In the genomic region with DNA sequence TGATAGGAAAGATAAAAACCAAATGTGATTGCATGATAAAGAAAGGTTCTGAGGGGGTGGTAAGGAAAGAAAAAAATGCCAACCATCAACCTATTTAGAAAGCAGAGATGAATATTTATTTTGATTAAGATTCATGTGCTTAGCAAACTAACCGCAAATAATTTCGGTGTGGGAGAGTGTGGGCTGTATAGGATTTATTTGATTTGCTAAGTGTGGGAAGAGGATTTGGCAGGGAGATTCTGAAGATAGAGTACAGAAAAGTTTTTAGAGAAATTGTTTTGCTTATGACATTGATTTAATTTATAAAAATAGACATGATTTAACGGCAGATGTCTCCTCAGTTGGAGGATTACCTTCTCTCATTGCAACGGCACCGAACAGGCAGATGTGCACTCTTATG, we compare ENCODE assay signal across 29 mouse cellular contexts.
A peak's percentile ranks its signal among the peaks of the same experiment; 100 is the strongest.
DNase-seq lines count a peak whose midpoint lies in the region; ATAC-seq and TF ChIP-seq lines count a peak whose summit lies in the region.
"Had no signal": no experiment of that assay in that cellular context is flagged by ENCODE, and none has a peak within 500 bp of the region (broad histone marks: within the 10 kb centered on the region; RNA-seq: fewer than 3 reads in every experiment).

No protein-coding gene starts in this region.

- H3K4me2 ChIP-seq in heart, embryonic 16.5 days (ENCODE audit: low read depth, low read length), result no peak overlapping the region
- H3K4me2 ChIP-seq in lung, embryonic 15.5 days, result no peak overlapping the region
- H3K4me2 ChIP-seq: embryonic facial prominence, embryonic 13.5 days; forebrain, embryonic 13.5 days; heart, embryonic 12.5 days; hindbrain, embryonic 14.5 days; midbrain, embryonic 12.5 days had no signal

- WGBS in heart, embryonic 16.5 days, result 76% methylated on average over 5 of the region's 5 CpGs
- 50% methylated on average over 5 of the region's 5 CpGs for WGBS in lung, embryonic 15.5 days
- WGBS in lung, adult 2 months, result 63% methylated on average over 5 of the region's 5 CpGs
- 93% methylated on average over 5 of the region's 5 CpGs for WGBS in hindbrain, embryonic 10.5 days

- no peak for TF ChIP-seq POLR2A in lung, adult 2 months (IDR thresholded peaks at IDR 0.05; ENCODE audit: borderline replicate concordance, extremely low read depth, low read depth, low read length)
- TF ChIP-seq POLR2A in embryonic fibroblast, embryonic 13.5 days (IDR thresholded peaks at IDR 0.05; ENCODE audit: low read depth, low read length), result no peak

- no peak for ATAC-seq in heart, embryonic 16.5 days (replicated peaks; ENCODE audit: extremely low read depth, insufficient read depth, low FRiP score)
- no peak for ATAC-seq in lung, embryonic 15.5 days (ENCODE audit: borderline replicate concordance, extremely low read depth, low FRiP score, low TSS enrichment)
- no peak for ATAC-seq in megakaryocyte progenitor cell, adult 5-6 weeks (replicated peaks; ENCODE audit: poor library complexity)
- ATAC-seq: CD4-positive, CD25-positive, alpha-beta regulatory T cell, adult 4 months; forebrain, embryonic 13.5 days; inflammation-experienced regulatory T-cells, adult 6 months had no signal

- no peak for DNase-seq in heart, adult 8-10 months (ENCODE audit: low spot score)
- DNase-seq in lung, adult 2 months, result no peak
- DNase-seq in brain, adult 2 months (ENCODE audit: low read depth, low spot score), result peak; percentile 62
- no peak for DNase-seq in hindbrain, embryonic 10.5 days (ENCODE audit: low spot score)
- DNase-seq: adrenal gland, postnatal 14 days; cerebellum, adult 11-12 months; cerebellum, adult 9-11 months; embryo, embryonic 11 days; gastrocnemius, postnatal 25 days; heart, adult 11 months; heart, postnatal 36 days; kidney, adult 2 months; kidney, postnatal 4 days; liver; lung, postnatal 14 days; right cerebral cortex, postnatal 25 days had no signal

- TF ChIP-seq CTCF in lung, adult 2 months (IDR thresholded peaks at IDR 0.05; ENCODE audit: insufficient read depth, low read length), result no peak
- TF ChIP-seq CTCF in embryonic fibroblast, embryonic 13.5 days (IDR thresholded peaks at IDR 0.05; ENCODE audit: borderline replicate concordance, insufficient read depth, low read length), result no peak

- no peaks in the 10 kb centered on the region for H3K36me3 ChIP-seq in heart, embryonic 16.5 days (ENCODE audit: control insufficient read depth, insufficient read depth)
- H3K36me3 ChIP-seq in lung, embryonic 15.5 days, result no peaks in the 10 kb centered on the region
- H3K36me3 ChIP-seq in hindbrain, embryonic 10.5 days, result no peaks in the 10 kb centered on the region
- H3K36me3 ChIP-seq: embryonic facial prominence, embryonic 13.5 days; heart, embryonic 12.5 days; midbrain, embryonic 12.5 days had no signal

- no peaks in the 10 kb centered on the region for H3K27me3 ChIP-seq in heart, embryonic 16.5 days (ENCODE audit: control insufficient read depth, insufficient read depth, low read length)
- no peaks in the 10 kb centered on the region for H3K27me3 ChIP-seq in lung, embryonic 15.5 days
- H3K27me3 ChIP-seq in hindbrain, embryonic 10.5 days (ENCODE audit: insufficient read depth, poor library complexity, severe bottlenecking), result no peaks in the 10 kb centered on the region
- H3K27me3 ChIP-seq: embryonic facial prominence, embryonic 13.5 days; forebrain, embryonic 13.5 days; heart, embryonic 12.5 days; megakaryocyte, embryonic 14.5 days had no signal

- H3K27ac ChIP-seq in heart, embryonic 16.5 days (ENCODE audit: low read length), result peak overlapping the region; percentile 63
- H3K27ac ChIP-seq in lung, embryonic 15.5 days, result peak overlapping the region; percentile 92
- peak overlapping the region; percentile 24; the same call in 1 of the 2 replicates for H3K27ac ChIP-seq in embryonic fibroblast, embryonic 13.5 days (ENCODE audit: insufficient read depth, low read length)
- H3K27ac ChIP-seq in hindbrain, embryonic 10.5 days, result no peak overlapping the region
- H3K27ac ChIP-seq: forebrain, embryonic 13.5 days; hindbrain, embryonic 14.5 days; liver, embryonic 14.5 days; midbrain, embryonic 12.5 days had no signal

- H3K9ac ChIP-seq in heart, embryonic 16.5 days (ENCODE audit: low read length), result no peak overlapping the region
- no peak overlapping the region for H3K9ac ChIP-seq in lung, embryonic 15.5 days
- H3K9ac ChIP-seq: embryonic facial prominence, embryonic 13.5 days; forebrain, embryonic 13.5 days; heart, embryonic 12.5 days; hindbrain, embryonic 14.5 days; liver, embryonic 14.5 days; midbrain, embryonic 12.5 days had no signal

- H3K9me3 ChIP-seq in heart, embryonic 16.5 days (replicated peaks; ENCODE audit: control insufficient read depth, low read length), result no peaks in the 10 kb centered on the region
- H3K9me3 ChIP-seq in lung, embryonic 15.5 days, result no peaks in the 10 kb centered on the region
- no peaks in the 10 kb centered on the region for H3K9me3 ChIP-seq in hindbrain, embryonic 10.5 days
- H3K9me3 ChIP-seq: embryonic facial prominence, embryonic 13.5 days; forebrain, embryonic 13.5 days; heart, embryonic 12.5 days; midbrain, embryonic 12.5 days had no signal

- H3K4me1 ChIP-seq in heart, embryonic 16.5 days (ENCODE audit: control insufficient read depth, insufficient read depth, low read length), result peaks cover 5% of the 10 kb centered on the region; the same call in 1 of the 2 replicates
- H3K4me1 ChIP-seq in lung, embryonic 15.5 days, result peaks cover 19% of the 10 kb centered on the region
- no peaks in the 10 kb centered on the region; the same call in 1 of the 2 replicates for H3K4me1 ChIP-seq in lung, adult 2 months (ENCODE audit: control insufficient read depth, insufficient read depth, low read length)
- no peaks in the 10 kb centered on the region for H3K4me1 ChIP-seq in embryonic fibroblast, embryonic 13.5 days (ENCODE audit: control insufficient read depth, insufficient read depth, low read length)
- H3K4me1 ChIP-seq in hindbrain, embryonic 10.5 days (replicated peaks), result no peaks in the 10 kb centered on the region
- H3K4me1 ChIP-seq: forebrain, embryonic 13.5 days; megakaryocyte, embryonic 14.5 days; midbrain, embryonic 12.5 days had no signal

- H3K4me3 ChIP-seq in heart, embryonic 16.5 days (ENCODE audit: low read length), result no peak overlapping the region
- H3K4me3 ChIP-seq in lung, embryonic 15.5 days, result no peak overlapping the region
- H3K4me3 ChIP-seq in lung, adult 2 months (replicated peaks; ENCODE audit: extremely low read depth, low read depth, low read length), result no peak overlapping the region
- no peak overlapping the region for H3K4me3 ChIP-seq in embryonic fibroblast, embryonic 13.5 days (ENCODE audit: insufficient read depth, low read length)
- no peak overlapping the region for H3K4me3 ChIP-seq in hindbrain, embryonic 10.5 days
- H3K4me3 ChIP-seq: embryonic facial prominence, embryonic 13.5 days; forebrain, embryonic 13.5 days; heart, embryonic 12.5 days; megakaryocyte, embryonic 14.5 days; midbrain, embryonic 12.5 days had no signal
